Mouse (Mus musculus) lung, adult 2 months (tissue): Measurements from ENCODE around the gene Epyc.

ENCODE experiments used
- CTCF ChIP-seq: fragments of 200-500 bp; IDR thresholded peaks from 2 replicates; pipeline ENCODE4 v1.5.1; 2011; ENCODE audit warnings: mild to moderate bottlenecking, low read length, control low read depth; ENCODE audit not compliant: insufficient read depth
- POLR2A ChIP-seq: fragments of 200-500 bp; IDR thresholded peaks from 2 replicates; pipeline ENCODE4 v1.6.1; 2011; ENCODE audit warnings: low read depth, mild to moderate bottlenecking, control low read depth, low read length, borderline replicate concordance; ENCODE audit errors: extremely low read depth

DNA sequence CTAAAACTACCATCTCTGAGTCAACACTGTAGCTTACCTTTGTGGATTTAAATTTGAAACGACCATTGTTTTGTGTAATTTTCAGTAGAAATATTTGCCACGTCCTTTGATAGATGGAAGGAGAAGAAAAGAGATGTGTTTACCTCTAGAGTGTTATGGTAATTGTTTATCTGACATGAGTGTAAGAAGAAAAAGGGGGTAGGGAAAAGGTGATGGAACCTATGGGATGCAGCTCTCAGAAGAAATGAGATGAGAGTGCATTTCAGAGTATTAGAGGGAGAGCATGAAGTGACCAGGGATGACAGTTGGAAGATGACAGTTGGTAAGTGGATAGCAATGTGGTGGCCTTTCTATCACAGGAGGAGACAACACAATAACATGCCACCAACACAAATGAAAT lies at the start of gene Epyc:
- TF ChIP-seq POLR2A: no peak
- TF ChIP-seq CTCF: no peak
